Mouse (Mus musculus): ENCODE data around the gene Krt27. TPM values are rescaled to one million over a fixed set of nuclear protein-coding genes. Genes with fewer than 3 reads are reported as not detected.

Krt27 gene
- total and polyA plus RNA-seq, 3 experiments = not detected

DNA sequence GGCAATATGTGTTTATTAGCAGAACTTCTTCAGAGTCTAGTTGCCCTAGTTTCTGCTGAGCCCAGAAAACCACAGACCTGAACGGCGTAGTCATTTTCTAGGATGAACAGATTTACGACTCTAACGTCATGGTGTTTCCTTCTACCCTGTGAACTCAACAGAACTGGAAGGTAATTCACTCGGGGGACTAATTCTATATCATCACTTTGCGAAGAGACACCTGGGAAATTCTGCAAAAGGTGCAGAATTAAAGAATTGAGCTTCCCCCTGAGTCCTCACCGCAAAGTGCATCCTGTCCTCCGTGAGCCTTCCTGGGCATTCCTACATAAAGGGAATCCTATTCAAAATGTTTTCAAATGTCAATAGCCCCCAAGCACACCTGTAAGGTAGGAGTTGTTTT is 10.5 kb upstream of the Krt27 start:
- Histone ChIP-seq H3K79me2 (replicated peaks; ENCODE audit: control insufficient read depth, insufficient read depth, low read length) (no peaks in the 10 kb centered on the region), H3K4me1 (ENCODE audit: control insufficient read depth, insufficient read depth, low read length) (no peaks in the 10 kb centered on the region), H3K4me3 (no peak overlapping the region), H3K9ac (ENCODE audit: low read depth, low read length) (no peak overlapping the region), H3K27ac (no peak overlapping the region), H3K36me3 (ENCODE audit: control insufficient read depth, insufficient read depth, low read length) (no peaks in the 10 kb centered on the region), H3K27me3 (ENCODE audit: control insufficient read depth, insufficient read depth, low read length) (no peaks in the 10 kb centered on the region; the same call in 1 of the 2 replicates)
- DNase-seq = no peak
- 79% methylated on average over 8 of the region's 8 CpGs for WGBS
- no peak for TF ChIP-seq CTCF (IDR thresholded peaks at IDR 0.05)
- TF ChIP-seq POLR2A (IDR thresholded peaks at IDR 0.05; ENCODE audit: insufficient read depth, low read depth, low read length) = no peak
- no peak for TF ChIP-seq EP300 (IDR thresholded peaks at IDR 0.05; ENCODE audit: insufficient read depth, low read depth, low read length)
- intact Hi-C loops (cut with DNase I) = no loop called here

DNA sequence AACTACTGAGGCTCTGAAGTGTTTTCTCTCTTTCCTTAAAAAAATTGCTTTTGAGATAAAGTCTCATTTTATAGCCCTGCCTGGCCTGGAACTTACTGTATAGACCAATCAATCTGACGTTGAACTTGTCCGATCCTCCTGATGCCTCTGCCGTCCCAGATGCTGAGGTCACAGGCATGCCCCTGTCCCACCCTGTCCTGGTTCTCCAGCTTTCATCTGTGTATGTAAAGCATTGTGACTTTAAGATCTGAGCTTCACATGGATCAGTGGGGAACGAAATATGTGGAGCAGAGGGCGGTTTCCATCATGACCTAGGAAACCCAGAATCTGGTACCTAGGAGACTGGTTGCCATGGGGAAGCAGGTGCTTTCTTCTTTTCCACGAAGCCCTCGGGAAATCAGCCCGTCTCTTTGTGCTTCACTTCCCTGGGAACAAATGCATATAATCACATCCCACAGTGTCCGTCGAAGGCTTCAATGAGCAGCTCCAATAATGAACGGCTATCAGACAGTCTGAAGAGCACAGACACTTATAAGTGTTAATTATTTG is 11.5 kb downstream of the Krt27 start:
- H3K4me3 ChIP-seq = no peak overlapping the region
- intact Hi-C loops (cut with DNase I) = no loop called here
- TF ChIP-seq EP300 (IDR thresholded peaks at IDR 0.05; ENCODE audit: insufficient read depth, low read depth, low read length) (no peak), CTCF (IDR thresholded peaks at IDR 0.05) (no peak), POLR2A (IDR thresholded peaks at IDR 0.05; ENCODE audit: insufficient read depth, low read depth, low read length) (no peak)
- H3K79me2 ChIP-seq (replicated peaks; ENCODE audit: control insufficient read depth, insufficient read depth, low read length) = no peaks in the 10 kb centered on the region
- 77% methylated on average over 11 of the region's 11 CpGs for WGBS
- H3K4me1 ChIP-seq (ENCODE audit: control insufficient read depth, insufficient read depth, low read length) = no peaks in the 10 kb centered on the region
- no peak overlapping the region for H3K27ac ChIP-seq
- no peak overlapping the region for H3K9ac ChIP-seq (ENCODE audit: low read depth, low read length)
- DNase-seq = no peak
- H3K27me3 ChIP-seq (ENCODE audit: control insufficient read depth, insufficient read depth, low read length) = no peaks in the 10 kb centered on the region; the same call in 1 of the 2 replicates
- no peaks in the 10 kb centered on the region for H3K36me3 ChIP-seq (ENCODE audit: control insufficient read depth, insufficient read depth, low read length)

DNA sequence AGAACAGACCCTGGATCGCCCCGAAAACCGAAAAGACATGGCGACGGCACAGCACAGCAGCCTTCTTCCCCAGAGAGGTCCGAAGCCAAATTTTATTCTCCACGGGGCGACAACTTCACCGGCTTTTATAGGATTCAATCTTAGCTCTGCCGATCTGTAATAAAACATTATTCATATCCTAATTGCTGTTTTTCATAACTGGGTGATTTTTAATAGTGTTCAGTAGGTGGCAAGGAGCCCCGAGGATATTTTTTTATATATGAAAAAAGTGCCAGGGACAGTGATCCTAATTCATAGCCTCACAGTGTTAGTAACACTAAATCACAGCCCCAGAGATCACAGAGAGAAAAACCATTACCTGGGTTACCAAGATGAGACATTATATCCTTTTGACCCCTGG is 13.0 kb downstream of the Krt27 start, which contains the start of gene Krt26:
Krt26 (minus strand) TSS at position 101 of the 400 bp plus-strand sequence.
- 90% methylated on average over 11 of the region's 11 CpGs for WGBS
- TF ChIP-seq POLR2A (IDR thresholded peaks at IDR 0.05; ENCODE audit: insufficient read depth, low read depth, low read length) (no peak), CTCF (IDR thresholded peaks at IDR 0.05) (no peak), EP300 (IDR thresholded peaks at IDR 0.05; ENCODE audit: insufficient read depth, low read depth, low read length) (no peak)
- no peak within 1 kb of the TSS for H3K4me3 ChIP-seq
- H3K27ac ChIP-seq = no peak within 1 kb of the TSS
- intact Hi-C loops (cut with DNase I) = no loop called here
- no peaks in the 10 kb centered on the region for H3K79me2 ChIP-seq (replicated peaks; ENCODE audit: control insufficient read depth, insufficient read depth, low read length)
- H3K4me1 ChIP-seq (ENCODE audit: control insufficient read depth, insufficient read depth, low read length) = no peaks in the 10 kb centered on the region
- H3K27me3 ChIP-seq (ENCODE audit: control insufficient read depth, insufficient read depth, low read length) = no peaks in the 10 kb centered on the region; the same call in 1 of the 2 replicates
- DNase-seq = no peak
- no peak within 1 kb of the TSS for H3K9ac ChIP-seq (ENCODE audit: low read depth, low read length)
- H3K36me3 ChIP-seq (ENCODE audit: control insufficient read depth, insufficient read depth, low read length) = no peaks in the 10 kb centered on the region

DNA sequence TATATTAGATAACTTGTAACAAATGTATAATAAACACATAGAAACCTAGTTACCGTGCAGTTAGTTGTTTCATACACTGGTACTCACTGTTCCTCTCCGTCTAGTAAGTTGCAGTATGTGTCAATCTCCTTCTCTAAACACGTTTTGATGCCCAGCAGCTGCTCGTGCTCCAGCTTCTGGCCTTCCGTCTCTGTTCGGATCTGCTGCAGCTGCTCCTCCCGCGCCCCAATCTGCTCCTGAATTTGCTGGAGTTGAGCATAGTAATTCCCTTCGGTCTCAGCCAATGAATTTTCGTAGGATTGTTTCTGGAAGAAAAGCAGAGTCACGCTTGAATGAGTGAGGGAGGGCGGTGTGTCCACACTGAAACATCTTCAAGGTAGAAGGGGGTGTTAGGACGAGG is 17.5 kb downstream of the Krt27 start:
- Histone ChIP-seq H3K79me2 (replicated peaks; ENCODE audit: control insufficient read depth, insufficient read depth, low read length) (no peaks in the 10 kb centered on the region), H3K4me3 (no peak overlapping the region), H3K27ac (no peak overlapping the region), H3K36me3 (ENCODE audit: control insufficient read depth, insufficient read depth, low read length) (no peaks in the 10 kb centered on the region), H3K4me1 (ENCODE audit: control insufficient read depth, insufficient read depth, low read length) (no peaks in the 10 kb centered on the region), H3K27me3 (ENCODE audit: control insufficient read depth, insufficient read depth, low read length) (no peaks in the 10 kb centered on the region), H3K9ac (ENCODE audit: low read depth, low read length) (no peak overlapping the region)
- 70% methylated on average over 13 of the region's 13 CpGs for WGBS
- no peak for DNase-seq
- intact Hi-C loops (cut with DNase I) = no loop called here
- TF ChIP-seq CTCF (IDR thresholded peaks at IDR 0.05) = no peak
- no peak for TF ChIP-seq POLR2A (IDR thresholded peaks at IDR 0.05; ENCODE audit: insufficient read depth, low read depth, low read length)
- TF ChIP-seq EP300 (IDR thresholded peaks at IDR 0.05; ENCODE audit: insufficient read depth, low read depth, low read length) = no peak

DNA sequence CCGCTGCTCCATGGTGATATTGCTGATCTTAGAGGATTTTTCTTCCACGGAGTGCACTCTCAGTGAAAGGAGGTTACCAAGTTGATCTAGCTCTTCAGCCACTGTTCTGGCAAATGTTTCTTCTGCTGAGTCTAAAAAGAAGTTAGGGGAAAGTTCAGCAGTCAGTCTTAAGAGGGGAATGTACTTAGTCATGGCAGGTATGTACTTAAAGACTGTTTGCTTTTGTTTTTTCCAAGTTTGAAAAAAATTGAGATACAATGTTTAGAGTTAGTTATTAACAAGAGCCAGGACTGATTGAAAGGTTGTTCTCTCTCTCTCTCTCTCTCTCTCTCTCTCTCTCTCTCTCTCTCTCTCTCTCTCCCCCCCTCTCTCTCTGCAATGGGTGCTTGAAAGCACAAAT is 21.2 kb downstream of the Krt27 start:
- no peak for DNase-seq
- Histone ChIP-seq H3K4me1 (ENCODE audit: control insufficient read depth, insufficient read depth, low read length) (no peaks in the 10 kb centered on the region), H3K27me3 (ENCODE audit: control insufficient read depth, insufficient read depth, low read length) (no peaks in the 10 kb centered on the region), H3K36me3 (ENCODE audit: control insufficient read depth, insufficient read depth, low read length) (no peaks in the 10 kb centered on the region), H3K79me2 (replicated peaks; ENCODE audit: control insufficient read depth, insufficient read depth, low read length) (no peaks in the 10 kb centered on the region), H3K4me3 (no peak overlapping the region), H3K9ac (ENCODE audit: low read depth, low read length) (no peak overlapping the region), H3K27ac (no peak overlapping the region)
- no peak for TF ChIP-seq EP300 (IDR thresholded peaks at IDR 0.05; ENCODE audit: insufficient read depth, low read depth, low read length)
- no peak for TF ChIP-seq POLR2A (IDR thresholded peaks at IDR 0.05; ENCODE audit: insufficient read depth, low read depth, low read length)
- TF ChIP-seq CTCF (IDR thresholded peaks at IDR 0.05) = no peak
- WGBS = 67% methylated on average over 2 of the region's 2 CpGs
- intact Hi-C loops (cut with DNase I) = no loop called here

DNA sequence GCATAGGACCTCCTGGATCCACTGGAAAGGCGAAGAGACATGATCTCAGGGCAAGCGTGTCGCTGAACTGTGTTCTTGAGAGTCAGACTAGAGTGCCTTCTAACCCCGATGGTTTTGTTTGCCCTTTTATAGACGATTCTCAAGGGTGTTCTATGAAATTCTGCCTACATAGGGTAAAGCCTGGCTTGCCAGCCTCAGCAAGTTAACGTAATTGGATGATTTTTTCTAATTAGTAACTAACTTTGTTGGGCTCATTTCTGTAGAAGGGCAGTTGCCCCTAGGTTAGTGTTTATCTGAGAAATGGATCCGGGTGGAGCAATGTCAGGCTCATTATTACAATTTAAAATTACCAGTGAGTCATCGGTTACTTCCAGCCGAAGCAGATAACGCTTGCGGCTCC is 28.1 kb downstream of the Krt27 start, which contains the start of gene Krt25:
Krt25 (minus strand) TSS at position 101 of the 400 bp plus-strand sequence.
- Histone ChIP-seq H3K4me3 (no peak within 1 kb of the TSS), H3K9ac (ENCODE audit: low read depth, low read length) (no peak within 1 kb of the TSS), H3K27me3 (ENCODE audit: control insufficient read depth, insufficient read depth, low read length) (no peaks in the 10 kb centered on the region), H3K27ac (no peak within 1 kb of the TSS), H3K4me1 (ENCODE audit: control insufficient read depth, insufficient read depth, low read length) (no peaks in the 10 kb centered on the region), H3K36me3 (ENCODE audit: control insufficient read depth, insufficient read depth, low read length) (no peaks in the 10 kb centered on the region), H3K79me2 (replicated peaks; ENCODE audit: control insufficient read depth, insufficient read depth, low read length) (no peaks in the 10 kb centered on the region)
- TF ChIP-seq EP300 (IDR thresholded peaks at IDR 0.05; ENCODE audit: insufficient read depth, low read depth, low read length) (no peak), POLR2A (IDR thresholded peaks at IDR 0.05; ENCODE audit: insufficient read depth, low read depth, low read length) (no peak), CTCF (IDR thresholded peaks at IDR 0.05) (no peak)
- WGBS = 87% methylated on average over 11 of the region's 11 CpGs
- intact Hi-C loops (cut with DNase I) = no loop called here
- DNase-seq = no peak
